Mouse (Mus musculus): ENCODE data around the gene Akr1c14. TPM values are rescaled to one million over a fixed set of nuclear protein-coding genes. Genes with fewer than 3 reads are reported as not detected.
"Not testable (repeated sequence)": the region's sequence is repeated elsewhere in the genome, so short reads cannot be mapped to it uniquely, and the experiment has no call there.

Gene Akr1c14
- total RNA-seq (2021): 0.73 and 1.8 TPM in 2 replicates
- long read RNA-seq, transcript Akr1c14-201 (9 exons, 2,436 nt): major isoform, 163 of 194 reads
- long read RNA-seq, transcript Akr1c14-202 (12 exons, 3,183 nt): minor isoform, 5 of 194 reads
- long read RNA-seq, partial matches to known transcripts: 10 of 194 reads
- long read RNA-seq, other reads (novel, unspliced or antisense): 16 of 194 reads

GRCm38 (mm10) chr13:4048719-4049118, at the start of gene Akr1c14:
Gene Akr1c14, plus strand, starts transcription at chr13:4049011.
- no peak for DNase-seq

GRCm38 (mm10) chr13:4001687-4002086, 47.1 kb upstream of the Akr1c14 start:
- DNase-seq: peak; percentile 65

- no peak for DNase-seq
Observed at GRCm38 (mm10) chr13:4010784-4011183, 38.0 kb upstream of the Akr1c14 start.

- DNase-seq: no peak
Observed at GRCm38 (mm10) chr13:4013811-4014210, 35.0 kb upstream of the Akr1c14 start.

GRCm38 (mm10) chr13:4029897-4030296, 18.9 kb upstream of the Akr1c14 start:
- no peak for DNase-seq

- DNase-seq: peak; percentile 45
Observed at GRCm38 (mm10) chr13:4032512-4032911, 16.3 kb upstream of the Akr1c14 start.

GRCm38 (mm10) chr13:4035052-4035451, 13.8 kb upstream of the Akr1c14 start:
- DNase-seq: no peak

GRCm38 (mm10) chr13:4046113-4046512, 2.7 kb upstream of the Akr1c14 start:
- DNase-seq: no peak

- no peak for DNase-seq
Observed at GRCm38 (mm10) chr13:4046841-4047240, 2.0 kb upstream of the Akr1c14 start.

- DNase-seq: no peak
Observed at GRCm38 (mm10) chr13:4048226-4048625, 585 bp upstream of the Akr1c14 start.

- DNase-seq: no peak
Observed at GRCm38 (mm10) chr13:4049655-4050054, 844 bp downstream of the Akr1c14 start.

- DNase-seq: no peak
Observed at GRCm38 (mm10) chr13:4055450-4055849, 6.6 kb downstream of the Akr1c14 start.

GRCm38 (mm10) chr13:4056211-4056610, 7.4 kb downstream of the Akr1c14 start:
- no peak for DNase-seq

GRCm38 (mm10) chr13:4058239-4058638, 9.4 kb downstream of the Akr1c14 start:
- not testable (repeated sequence) for DNase-seq

- DNase-seq: no peak
Observed at GRCm38 (mm10) chr13:4059363-4059762, 10.6 kb downstream of the Akr1c14 start.

- no peak for DNase-seq
Observed at GRCm38 (mm10) chr13:4060214-4060730, 11.5 kb downstream of the Akr1c14 start.

- DNase-seq: no peak
Observed at GRCm38 (mm10) chr13:4076517-4077435, 28.0 kb downstream of the Akr1c14 start.

GRCm38 (mm10) chr13:4079876-4080275, 31.1 kb downstream of the Akr1c14 start:
- no peak for DNase-seq

- DNase-seq: no peak
Observed at GRCm38 (mm10) chr13:4101691-4102090, 52.9 kb downstream of the Akr1c14 start.

- no peak for DNase-seq
Observed at GRCm38 (mm10) chr13:4102721-4103120, 53.9 kb downstream of the Akr1c14 start.

- peak; percentile 52 for DNase-seq
Observed at GRCm38 (mm10) chr13:4110281-4111188, 61.7 kb downstream of the Akr1c14 start.
